Mouse (Mus musculus) c-Kit-negative CD71-positive TER-119-positive erythroid progenitor cells, embryonic 14.5 days (primary cell): ENCODE measurements around the gene Trim37.
"Not testable (repeated sequence)": the region's sequence is repeated elsewhere in the genome, so short reads cannot be mapped to it uniquely, and the experiment has no call there.

Source experiments
- DNase-seq: peaks from one replicate; pipeline ENCODE4 v3.0.0-alpha.2; 2013; ENCODE audit warnings: low read depth, low spot score

Gene Trim37

DNA sequence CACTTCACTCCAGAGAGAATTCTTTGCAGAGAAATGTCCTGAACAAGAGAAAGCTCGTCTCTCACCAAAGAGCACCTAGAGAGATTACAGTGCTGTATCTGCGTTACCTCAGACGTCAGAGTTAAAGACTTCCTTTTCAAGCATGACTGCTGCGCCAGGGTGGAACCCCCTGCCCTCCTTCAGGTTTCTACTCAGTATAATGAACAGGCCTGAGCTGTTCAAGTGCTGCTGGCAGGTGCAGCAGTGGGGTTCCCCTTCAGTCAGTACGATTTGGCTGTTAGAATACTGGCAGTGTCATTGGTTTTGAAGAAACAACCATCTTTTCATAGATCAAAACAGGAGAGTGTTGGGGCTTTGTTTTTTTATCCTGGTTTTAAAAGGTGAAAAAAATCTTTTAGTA is 100.2 kb downstream of the Trim37 start:
- no peak for DNase-seq

- no peak for DNase-seq
Measured at GRCm38 (mm10) chr11:87233377-87233776, 106.5 kb downstream of the Trim37 start.

DNA sequence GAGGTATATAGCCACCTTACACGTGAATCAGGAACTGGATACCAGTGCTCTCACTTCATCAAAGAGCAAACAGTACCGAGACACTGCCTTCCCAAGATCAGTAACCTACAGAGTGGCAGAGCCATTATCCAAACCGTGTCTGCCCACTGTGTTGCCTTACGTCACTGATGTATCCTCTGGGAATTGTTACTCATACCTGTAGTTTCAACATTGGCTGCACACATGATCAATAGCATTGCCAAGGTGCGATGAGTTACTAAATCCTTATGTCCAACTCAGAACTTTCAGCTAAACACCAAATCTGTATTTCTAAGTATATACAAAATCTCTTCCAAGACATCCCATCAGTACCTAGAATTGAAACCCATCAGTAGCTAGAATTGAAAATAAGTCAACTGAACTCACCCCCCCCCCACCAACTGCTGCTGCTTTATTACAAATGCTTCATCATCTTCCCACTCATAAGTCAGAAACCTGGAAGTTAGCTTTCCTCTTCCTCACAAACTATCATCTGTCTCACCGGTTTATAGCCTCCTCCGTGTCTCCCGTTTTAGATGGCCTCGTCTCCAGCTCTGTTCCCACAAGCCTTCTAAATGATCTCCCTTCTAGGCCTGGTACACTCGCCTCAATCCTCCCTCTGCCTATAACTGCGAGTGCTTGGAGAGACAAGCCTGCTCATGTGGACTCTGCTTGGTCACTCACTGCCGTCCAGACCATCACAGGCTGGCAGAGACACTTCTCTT is 108.0 kb downstream of the Trim37 start:
- DNase-seq = no peak

DNA sequence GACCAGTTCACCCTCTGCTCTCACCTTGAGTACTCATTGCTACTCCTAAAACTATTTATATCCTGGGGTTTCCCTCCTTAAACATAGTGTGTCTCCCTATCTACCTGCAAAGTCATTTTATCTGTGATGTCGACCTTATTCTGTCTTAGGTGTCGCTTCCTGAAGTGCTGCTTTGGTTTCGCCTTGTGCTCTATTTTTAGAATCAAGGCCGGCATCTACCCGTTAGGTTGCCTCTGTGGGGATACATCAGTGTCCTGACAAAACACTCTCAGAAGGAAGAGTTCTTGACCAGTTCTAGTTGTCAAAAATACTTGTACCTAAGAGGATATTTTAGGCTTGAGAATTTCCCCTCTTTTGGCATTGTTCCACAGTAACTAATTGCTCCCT is 108.6 kb downstream of the Trim37 start:
- DNase-seq = no peak

GRCm38 (mm10) chr11:87238891-87239530 is 112.1 kb downstream of the Trim37 start:
- no peak for DNase-seq

- DNase-seq = no peak
Measured at GRCm38 (mm10) chr11:87240141-87240832, 113.4 kb downstream of the Trim37 start.

DNA sequence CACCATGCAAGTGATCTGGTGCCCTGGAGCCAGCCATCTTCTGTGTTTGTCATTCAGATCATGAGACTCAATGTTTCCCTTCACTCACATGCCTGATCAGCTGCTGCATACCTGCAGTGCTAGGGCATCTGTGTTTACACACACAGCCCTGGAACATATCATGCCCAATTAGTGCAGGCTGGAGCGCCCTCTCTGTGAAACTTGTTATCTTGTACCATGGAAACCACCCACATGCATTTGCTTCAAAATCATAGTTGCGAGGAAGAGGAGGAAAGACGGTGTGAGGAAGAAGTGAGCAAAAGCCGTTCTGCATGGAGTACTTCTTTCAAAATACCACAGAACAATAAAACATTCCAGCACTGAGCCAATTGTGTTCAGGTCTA is 113.9 kb downstream of the Trim37 start:
- no peak for DNase-seq

DNA sequence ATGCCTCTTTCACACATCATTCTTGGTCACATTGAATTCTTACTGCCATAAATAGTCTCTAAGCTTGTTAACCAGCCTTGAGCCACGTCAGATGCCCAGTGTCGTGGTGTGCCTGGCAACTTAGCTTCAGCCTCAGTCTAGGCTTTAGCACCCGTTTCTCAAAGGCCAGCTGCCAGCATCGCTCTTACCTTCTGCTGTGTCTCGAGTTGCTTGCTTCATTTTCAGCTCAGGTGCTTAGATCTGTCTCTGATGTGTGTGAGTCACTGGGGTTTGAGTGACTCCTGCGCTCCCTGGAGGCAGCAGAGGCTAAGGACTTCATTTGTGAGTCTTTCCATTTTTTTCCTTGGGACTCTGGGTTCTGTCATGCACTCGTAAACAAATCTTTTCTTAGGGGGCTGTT is 114.4 kb downstream of the Trim37 start:
- no peak for DNase-seq

DNA sequence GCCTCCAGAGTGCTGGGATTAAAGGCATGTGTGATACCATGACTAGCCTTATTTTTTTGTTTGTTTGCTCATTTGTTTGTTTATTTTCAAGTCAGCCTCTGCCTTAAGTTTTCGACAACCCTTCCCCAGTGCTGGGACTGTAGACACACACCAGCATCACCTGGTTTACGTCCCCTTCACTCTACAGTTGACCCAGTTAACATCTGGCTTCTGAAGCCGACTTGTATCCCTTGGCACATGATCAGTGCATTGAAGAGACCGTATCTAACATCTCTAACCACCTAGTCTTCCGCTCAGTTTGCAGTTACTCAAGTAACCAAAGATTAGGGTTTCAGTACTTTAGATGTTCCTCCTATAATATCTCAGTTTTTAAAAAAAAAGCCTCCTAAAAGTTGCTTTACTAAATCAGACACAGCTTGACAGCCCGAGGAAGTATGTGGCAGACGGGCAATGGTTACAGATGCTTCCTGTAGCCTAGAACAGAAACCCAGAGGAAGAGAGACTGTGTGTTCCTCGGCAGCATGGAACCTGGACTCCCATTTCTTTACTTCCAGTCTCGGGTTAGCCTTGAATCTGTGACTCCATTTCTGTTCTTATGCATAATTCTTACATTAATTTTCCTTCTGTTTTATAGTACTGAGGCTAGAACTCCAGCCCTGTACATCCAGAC is 118.4 kb downstream of the Trim37 start:
- no peak for DNase-seq

- no peak for DNase-seq
Measured at GRCm38 (mm10) chr11:87246107-87246651, 119.3 kb downstream of the Trim37 start.

GRCm38 (mm10) chr11:87246724-87247493 is 120.0 kb downstream of the Trim37 start:
- DNase-seq = no peak

DNA sequence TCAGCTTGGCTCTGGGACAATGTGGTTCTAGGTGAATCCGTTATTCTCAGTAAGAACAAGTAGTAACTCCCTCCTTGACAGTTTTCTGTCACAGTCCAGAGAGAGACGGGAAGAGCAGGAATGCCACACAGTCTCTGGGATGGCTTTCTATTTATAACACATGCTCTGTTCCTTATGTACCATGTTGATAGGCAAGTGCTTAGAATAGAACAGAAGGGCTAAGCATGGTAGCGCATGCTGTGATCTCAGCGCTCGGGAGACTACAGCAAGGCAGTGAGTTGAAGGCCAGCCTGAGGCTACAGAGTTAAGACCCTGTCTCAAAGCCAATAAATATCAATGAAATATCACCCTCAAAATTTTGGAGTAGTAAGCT is 120.6 kb downstream of the Trim37 start:
- DNase-seq = no peak

- DNase-seq = no peak
Measured at GRCm38 (mm10) chr11:87250132-87250531, 123.3 kb downstream of the Trim37 start.

DNA sequence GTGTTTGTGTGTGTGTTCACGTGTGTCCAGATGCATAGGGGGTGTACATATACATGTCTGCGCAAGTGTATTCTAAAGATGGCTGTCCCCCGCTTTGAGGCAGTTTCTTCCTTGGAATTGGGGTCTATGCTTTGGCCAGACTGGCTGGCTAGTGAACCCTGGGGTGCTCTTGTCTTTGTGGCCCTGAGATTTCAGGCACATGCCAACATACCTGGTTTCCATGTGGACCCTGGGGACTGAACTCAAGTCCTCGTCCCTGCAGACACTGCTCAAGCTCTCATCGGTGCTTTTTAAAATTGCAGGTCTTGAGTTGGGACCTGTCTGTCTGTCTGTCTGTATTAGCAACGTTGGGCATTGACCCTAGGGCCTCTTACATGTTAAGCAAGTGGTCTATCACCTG is 126.4 kb downstream of the Trim37 start:
- no peak for DNase-seq

DNA sequence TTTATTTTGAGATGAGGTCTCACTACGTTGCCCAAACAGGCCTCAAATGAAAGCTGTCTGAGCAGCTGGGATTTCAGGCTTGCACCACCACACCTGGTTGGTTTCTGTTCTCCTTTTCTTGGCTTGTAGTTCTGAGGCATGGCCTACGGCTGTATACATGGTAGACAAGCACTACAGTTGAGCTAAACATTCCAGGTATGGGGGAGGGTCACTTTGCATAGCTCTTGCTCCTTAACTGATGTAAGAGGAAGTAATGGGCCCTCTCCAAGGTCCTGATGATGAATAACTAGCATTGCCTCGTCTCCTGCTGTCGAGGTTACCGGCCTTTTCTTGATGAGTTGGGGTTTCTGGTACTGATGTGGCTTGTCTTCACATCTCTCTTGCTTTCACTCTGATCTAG is 127.3 kb downstream of the Trim37 start:
- DNase-seq = no peak

GRCm38 (mm10) chr11:87257282-87257681 is 130.4 kb downstream of the Trim37 start:
- no peak for DNase-seq

DNA sequence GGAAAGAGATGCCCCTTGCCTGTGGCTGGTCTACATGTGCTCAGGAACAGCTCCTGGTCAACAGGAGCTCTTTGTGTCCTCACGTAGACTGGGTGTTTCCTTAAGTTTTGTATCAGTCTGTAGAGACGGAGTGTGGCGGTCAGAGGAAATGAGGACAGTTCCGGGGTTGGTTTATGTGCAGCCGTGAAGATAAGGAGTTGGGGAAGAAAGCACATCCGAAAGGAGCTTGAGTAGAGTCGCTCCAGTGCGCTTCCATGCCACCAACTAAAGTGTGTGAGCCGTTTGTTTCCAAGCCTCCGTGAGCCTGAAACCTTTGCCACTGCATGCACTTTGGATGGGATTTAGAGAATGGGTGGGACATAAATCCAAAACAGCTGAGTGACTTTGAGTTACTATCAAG is 132.9 kb downstream of the Trim37 start:
- DNase-seq = no peak

- not testable (repeated sequence) for DNase-seq
Measured at GRCm38 (mm10) chr11:87261705-87262104, 134.8 kb downstream of the Trim37 start.

DNA sequence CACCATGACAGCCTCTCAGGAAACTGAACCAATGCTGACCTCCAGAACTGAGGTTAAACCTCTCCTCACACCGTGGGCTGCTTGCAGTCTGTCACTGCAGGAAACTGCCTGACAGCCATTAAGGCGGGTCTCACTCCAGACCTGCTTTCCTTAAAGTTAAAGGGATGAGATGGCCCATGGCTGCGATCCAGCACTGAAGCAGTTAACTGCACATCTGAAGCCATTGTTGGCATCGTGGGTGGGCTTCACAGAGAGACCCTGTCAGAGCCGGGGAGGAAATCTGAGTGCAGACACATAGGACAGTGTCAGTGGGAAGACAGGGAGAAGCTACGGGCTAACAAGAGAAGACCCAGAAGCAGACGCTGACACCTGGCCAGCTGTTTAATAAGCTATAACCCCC is 137.1 kb downstream of the Trim37 start:
- no peak for DNase-seq

GRCm38 (mm10) chr11:87266246-87266645 is 139.4 kb downstream of the Trim37 start:
- DNase-seq = no peak

GRCm38 (mm10) chr11:87268803-87269202 is 141.9 kb downstream of the Trim37 start:
- peak; percentile 12 for DNase-seq
